Mouse (Mus musculus) retina, postnatal 1 day (tissue): Measurements from ENCODE around the gene Olfr839-ps1.

ENCODE experiments used
- DNase-seq: peaks from one replicate; pipeline ENCODE4 v3.0.0-alpha.2; 2012

Olfr839-ps1 gene

DNA sequence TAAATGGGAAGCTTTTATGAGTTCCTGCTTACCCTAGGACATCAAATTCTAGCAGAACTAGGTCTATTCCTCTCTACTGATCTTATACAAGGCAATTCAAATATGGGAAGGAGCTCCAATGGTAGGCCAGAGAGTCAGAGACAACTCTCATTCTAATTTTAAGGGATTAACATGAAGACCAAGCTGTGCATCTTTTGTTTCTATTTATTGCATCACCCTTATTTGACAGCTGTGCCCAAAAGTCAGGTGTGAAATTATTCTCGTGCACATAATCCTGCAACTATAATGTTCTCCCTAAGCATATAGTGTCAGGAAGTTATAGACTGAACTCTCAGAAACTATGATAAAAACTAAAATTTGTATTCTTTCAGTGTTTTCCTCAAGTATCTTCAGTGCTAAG, at the start of gene Olfr839-ps1:
Olfr839-ps1 (minus strand) TSS at position 101 of the 400 bp plus-strand sequence.
- no peak for DNase-seq

- no peak for DNase-seq
Observed at GRCm38 (mm10) chr9:19136017-19136416, 41.1 kb downstream of the Olfr839-ps1 start, which contains the start of gene Olfr837. Olfr837 (plus strand) TSS chr9:19136317.

GRCm38 (mm10) chr9:19120082-19120481, 57.0 kb downstream of the Olfr839-ps1 start, which contains the start of gene Olfr836:
Olfr836 (plus strand) TSS chr9:19120382.
- DNase-seq, result no peak
